Mouse (Mus musculus) monocyte, adult 5-6 weeks (primary cell): ENCODE data around the gene Rgs3. TPM values are rescaled to one million over a fixed set of nuclear protein-coding genes. Genes with fewer than 3 reads are reported as not detected.

Source experiments
- ATAC-seq: fragments of 153-309, 156-312 bp; replicated peaks from 2 replicates; pipeline ENCODE4 v1.8.0; 2017; ENCODE audit warnings: mild to moderate bottlenecking; ENCODE audit not compliant: low TSS enrichment, insufficient number of reproducible peaks, severe bottlenecking, poor library complexity, low FRiP score
- total RNA-seq: library from RNA; stranded (forward); fragments of 200-1000, 200-491, 200-594 nt; gene quantifications from 3 replicates; pipeline ENCODE4 v1.2.3, GENCODE M21; 2017

Gene Rgs3
- total RNA-seq, 1 experiment from 2014 or later = 86.7 TPM

GRCm38 (mm10) chr4:62695946-62696345, 136.3 kb downstream of the Rgs3 start:
- ATAC-seq = no peak

GRCm38 (mm10) chr4:62696699-62697404, 137.2 kb downstream of the Rgs3 start:
- no peak for ATAC-seq

- ATAC-seq = no peak
These were observed 137.8 kb downstream of the Rgs3 start for GRCm38 (mm10) chr4:62697469-62697868.

GRCm38 (mm10) chr4:62698521-62698920, 138.9 kb downstream of the Rgs3 start:
- ATAC-seq = no peak

- ATAC-seq = no peak
These were observed 139.7 kb downstream of the Rgs3 start for GRCm38 (mm10) chr4:62699191-62699812.

GRCm38 (mm10) chr4:62700426-62700825, 140.8 kb downstream of the Rgs3 start:
- ATAC-seq = no peak

- ATAC-seq = no peak
These were observed 143.5 kb downstream of the Rgs3 start for GRCm38 (mm10) chr4:62703151-62703550.

GRCm38 (mm10) chr4:62704204-62704603, 144.6 kb downstream of the Rgs3 start:
- ATAC-seq = no peak

- ATAC-seq = no peak
These were observed 145.4 kb downstream of the Rgs3 start for GRCm38 (mm10) chr4:62705013-62705412.

- ATAC-seq = no peak
These were observed 146.1 kb downstream of the Rgs3 start for GRCm38 (mm10) chr4:62705749-62706148.

- no peak for ATAC-seq
These were observed 148.4 kb downstream of the Rgs3 start for GRCm38 (mm10) chr4:62708084-62708483.

GRCm38 (mm10) chr4:62708994-62709393, 149.3 kb downstream of the Rgs3 start:
- no peak for ATAC-seq

GRCm38 (mm10) chr4:62709448-62709847, 149.8 kb downstream of the Rgs3 start:
- no peak for ATAC-seq

GRCm38 (mm10) chr4:62711159-62711558, 151.5 kb downstream of the Rgs3 start:
- no peak for ATAC-seq

- ATAC-seq = no peak
These were observed 151.9 kb downstream of the Rgs3 start for GRCm38 (mm10) chr4:62711582-62711981.

- ATAC-seq = no peak
These were observed 161.2 kb downstream of the Rgs3 start for GRCm38 (mm10) chr4:62720861-62721260.

GRCm38 (mm10) chr4:62722021-62722426, 162.4 kb downstream of the Rgs3 start:
- ATAC-seq = no peak

GRCm38 (mm10) chr4:62723795-62724194, 164.1 kb downstream of the Rgs3 start:
- no peak for ATAC-seq

GRCm38 (mm10) chr4:62726282-62726937, 166.8 kb downstream of the Rgs3 start:
- ATAC-seq = no peak
